Mouse (Mus musculus) layer of hippocampus, adult 18-20 months (tissue): ENCODE results near the gene Klhl29. TPM values are rescaled to one million over a fixed set of nuclear protein-coding genes. Genes with fewer than 3 reads are reported as not detected.

ENCODE experiments used
- DNase-seq, 2 experiments: peaks; one replicate each; pipeline ENCODE4 v3.0.0; 2022; ENCODE audit warnings: low spot score in 2 of 2
- total RNA-seq, 2 experiments: library from RNA; stranded (reverse); gene quantifications; 2 replicates each; pipeline ENCODE4 v1.2.3; 2021

Gene Klhl29
- total RNA-seq, 2 experiments from 2014 or later = 40.8 to 44.5 TPM

GRCm38 (mm10) chr12:5303912-5304311 is 71.6 kb downstream of the Klhl29 start:
- DNase-seq = no peak

- no peak for DNase-seq
Measured at GRCm38 (mm10) chr12:5303100-5303499, 72.4 kb downstream of the Klhl29 start.

- peak in 1 of 2 experiments; percentile 65 for DNase-seq
Measured at GRCm38 (mm10) chr12:5301841-5302240, 73.6 kb downstream of the Klhl29 start.

- DNase-seq = no peak
Measured at GRCm38 (mm10) chr12:5296422-5296821, 79.1 kb downstream of the Klhl29 start.

GRCm38 (mm10) chr12:5292316-5292715 is 83.2 kb downstream of the Klhl29 start:
- no peak for DNase-seq

- no peak for DNase-seq
Measured at GRCm38 (mm10) chr12:5285579-5285978, 89.9 kb downstream of the Klhl29 start.

GRCm38 (mm10) chr12:5284961-5285360 is 90.5 kb downstream of the Klhl29 start:
- DNase-seq = no peak

GRCm38 (mm10) chr12:5283654-5284053 is 91.8 kb downstream of the Klhl29 start:
- no peak for DNase-seq

GRCm38 (mm10) chr12:5282611-5283010 is 92.9 kb downstream of the Klhl29 start:
- DNase-seq = no peak

- DNase-seq = no peak
Measured at GRCm38 (mm10) chr12:5279873-5280272, 95.6 kb downstream of the Klhl29 start.

GRCm38 (mm10) chr12:5277028-5277427 is 98.5 kb downstream of the Klhl29 start:
- DNase-seq = no peak

- no peak for DNase-seq
Measured at GRCm38 (mm10) chr12:5275507-5275936, 100.0 kb downstream of the Klhl29 start.

- peak; percentile 62 to 68 for DNase-seq
Measured at GRCm38 (mm10) chr12:5274519-5274944, 101.0 kb downstream of the Klhl29 start.

GRCm38 (mm10) chr12:5273316-5274047 is 102.0 kb downstream of the Klhl29 start:
- DNase-seq = no peak

- DNase-seq = no peak
Measured at GRCm38 (mm10) chr12:5270527-5270926, 105.0 kb downstream of the Klhl29 start.

GRCm38 (mm10) chr12:5269936-5270335 is 105.5 kb downstream of the Klhl29 start:
- DNase-seq = no peak

GRCm38 (mm10) chr12:5269061-5269460 is 106.4 kb downstream of the Klhl29 start:
- no peak for DNase-seq

GRCm38 (mm10) chr12:5268188-5268612 is 107.3 kb downstream of the Klhl29 start:
- DNase-seq = peak; percentile 79 to 95

GRCm38 (mm10) chr12:5267271-5268187 is 108.0 kb downstream of the Klhl29 start:
- DNase-seq = no peak

GRCm38 (mm10) chr12:5266773-5267172 is 108.7 kb downstream of the Klhl29 start:
- no peak for DNase-seq

GRCm38 (mm10) chr12:5261476-5261875 is 114.0 kb downstream of the Klhl29 start:
- no peak for DNase-seq

- DNase-seq = no peak
Measured at GRCm38 (mm10) chr12:5258779-5259178, 116.7 kb downstream of the Klhl29 start.
